Mouse (Mus musculus) kidney, postnatal 0 days (tissue): ENCODE data around the gene Gm13287. TPM values are rescaled to one million over a fixed set of nuclear protein-coding genes. Genes with fewer than 3 reads are reported as not detected.
A peak's percentile ranks its signal among the peaks of the same experiment; 100 is the strongest.
"Not testable (repeated sequence)": the region's sequence is repeated elsewhere in the genome, so short reads cannot be mapped to it uniquely, and the experiment has no call there.

ENCODE experiments used
- ATAC-seq: fragments of 200-750 bp; cut with Nextera tagmentation; replicated peaks from 2 replicates; pipeline ENCODE4 v1.8.0; 2017; ENCODE audit warnings: low read depth, moderate number of reproducible peaks, moderate TSS enrichment, moderate library complexity; ENCODE audit not compliant: low FRiP score
- DNase-seq: peaks from one replicate; pipeline ENCODE4 v3.0.0-alpha.2; 2016; ENCODE audit warnings: low spot score
- H3K27ac ChIP-seq: fragments of 300-500 bp; sonication (generic); 2 replicates; pipeline ENCODE4 v1.5.1; 2014; ENCODE audit warnings: mild to moderate bottlenecking
- H3K27me3 ChIP-seq: fragments of 300-500 bp; sonication (generic); 2 replicates; pipeline ENCODE4 v1.6.1; 2014; ENCODE audit warnings: low read length, mixed read lengths; ENCODE audit not compliant: insufficient read depth
- H3K36me3 ChIP-seq: fragments of 300-500 bp; sonication (generic); 2 replicates; pipeline ENCODE4 v1.6.1; 2014; ENCODE audit warnings: low read length, mixed read lengths; ENCODE audit not compliant: insufficient read depth
- H3K4me1 ChIP-seq: fragments of 300-500 bp; sonication (generic); replicated peaks from 2 replicates; pipeline ENCODE4 v1.6.1; 2014; ENCODE audit warnings: antibody characterized with exemption, low read length, mixed read lengths; ENCODE audit not compliant: insufficient read depth
- H3K4me2 ChIP-seq: fragments of 300-500 bp; sonication (generic); 2 replicates; pipeline ENCODE4 v1.6.1; 2014; ENCODE audit warnings: mild to moderate bottlenecking, low read length, moderate library complexity, mixed read lengths
- H3K4me3 ChIP-seq: fragments of 300-500 bp; sonication (generic); replicated peaks from 2 replicates; pipeline ENCODE4 v1.5.1; 2014; ENCODE audit warnings: low read depth, low read length
- H3K9ac ChIP-seq: fragments of 300-500 bp; sonication (generic); 2 replicates; pipeline ENCODE4 v1.6.1; 2014; ENCODE audit warnings: low read depth, low read length
- H3K9me3 ChIP-seq: fragments of 300-500 bp; sonication (generic); replicated peaks from 2 replicates; pipeline ENCODE4 v1.6.1; 2016; ENCODE audit warnings: low read length, inconsistent platforms, mixed read lengths
- CTCF ChIP-seq: IDR thresholded peaks from 2 replicates; pipeline ENCODE4 v1.5.1; 2016; ENCODE audit warnings: antibody characterized with exemption, low read depth, mild to moderate bottlenecking, moderate library complexity
- WGBS: fragments of 180-500 bp; shearing (Covaris S2); extraction: QIAGEN DNeasy Blood & Tissue Kit; methylation state at CpG from one replicate; pipeline ENCODE4 v1.1.7; 2014; 5-methylcytosine and 5-hydroxymethylcytosine counted together
- polyA plus RNA-seq: library from polyadenylated mRNA; unstranded; fragments of >200 nt; fragmentation: Nextera tagmentation; extraction: Ambion mirVana; gene quantifications from 2 replicates; pipeline ENCODE4 v1.2.1, GENCODE M21; 2015

Gene Gm13287
- polyA plus RNA-seq: not detected in 2 replicates

GRCm38 (mm10) chr4:88802954-88803353 is at the start of gene Gm13287:
Gm13287 (plus strand) TSS chr4:88803254.
- H3K9me3 ChIP-seq, H3K4me1 ChIP-seq, H3K9ac ChIP-seq, ATAC-seq, H3K4me2 ChIP-seq, H3K4me3 ChIP-seq, DNase-seq, H3K27me3 ChIP-seq, H3K36me3 ChIP-seq, H3K27ac ChIP-seq: not testable (repeated sequence)
- WGBS: no CpG with 5 or more reads among the region's 29 CpGs

- not testable (repeated sequence) for H3K4me3 ChIP-seq, H3K4me2 ChIP-seq, H3K9me3 ChIP-seq, H3K36me3 ChIP-seq, DNase-seq, ATAC-seq, H3K9ac ChIP-seq, H3K27me3 ChIP-seq, H3K4me1 ChIP-seq, H3K27ac ChIP-seq
- 81% methylated on average over 15 of the region's 15 CpGs for WGBS
- TF ChIP-seq CTCF: 0 out of 2 replicates have a peak, but pooled peaks have one; percentile 26
Measured at GRCm38 (mm10) chr4:88754818-88755340, 48.2 kb upstream of the Gm13287 start, which contains the start of gene Gm13271. Gm13271 (plus strand) TSS chr4:88754868.

GRCm38 (mm10) chr4:88756581-88757513 is 46.2 kb upstream of the Gm13287 start:
- WGBS: 11% methylated on average over 28 of the region's 31 CpGs
- ATAC-seq, H3K4me1 ChIP-seq, H3K36me3 ChIP-seq, H3K9me3 ChIP-seq, DNase-seq, H3K27me3 ChIP-seq: not testable (repeated sequence)
- H3K27ac ChIP-seq: peak overlapping the region; percentile 98
- peak overlapping the region; percentile 65 for H3K9ac ChIP-seq
- H3K4me3 ChIP-seq: peak overlapping the region; percentile 46
- peak overlapping the region; percentile 75 for H3K4me2 ChIP-seq

GRCm38 (mm10) chr4:88757628-88758031 is 45.4 kb upstream of the Gm13287 start:
- not testable (repeated sequence) for H3K4me1 ChIP-seq, H3K36me3 ChIP-seq, H3K9me3 ChIP-seq, H3K27me3 ChIP-seq
- Histone ChIP-seq H3K4me3 (peak overlapping the region; percentile 46), H3K4me2 (peak overlapping the region; percentile 75), H3K9ac (peak overlapping the region; percentile 65), H3K27ac (peak overlapping the region; percentile 98)
- DNase-seq (peak; percentile 96), ATAC-seq (peak; percentile 100)
- WGBS: under 1% methylated on average over 11 of the region's 21 CpGs
- peak; percentile 71 for TF ChIP-seq CTCF

GRCm38 (mm10) chr4:88758751-88759150 is 44.3 kb upstream of the Gm13287 start:
- ATAC-seq: not testable (repeated sequence)

GRCm38 (mm10) chr4:88759610-88760268 is 43.3 kb upstream of the Gm13287 start, which contains the start of gene Gm13283:
Gm13283 (plus strand) TSS chr4:88760119.
- Histone ChIP-seq H3K4me3 (peak within 1 kb of the TSS; percentile 16; the same call in 1 of the 2 replicates), H3K4me2 (peak within 1 kb of the TSS; percentile 34; the same call in 1 of the 2 replicates), H3K27ac (peak within 1 kb of the TSS; percentile 73)
- not testable (repeated sequence) for H3K9ac ChIP-seq, H3K36me3 ChIP-seq, DNase-seq, H3K27me3 ChIP-seq, H3K9me3 ChIP-seq, H3K4me1 ChIP-seq, ATAC-seq
- 20% methylated on average over 7 of the region's 14 CpGs for WGBS

More at GRCm38 (mm10) chr4:88758751-88759150, 44.3 kb upstream of the Gm13287 start:
- H3K4me3 ChIP-seq, H3K27ac ChIP-seq, H3K27me3 ChIP-seq, H3K36me3 ChIP-seq, H3K9me3 ChIP-seq, DNase-seq, H3K9ac ChIP-seq, H3K4me1 ChIP-seq, H3K4me2 ChIP-seq: not testable (repeated sequence)
- WGBS: 87% methylated on average over 8 of the region's 9 CpGs
